Mouse (Mus musculus) liver, embryonic 14.5 days (tissue): Measurements from ENCODE around the gene Gnat2. TPM values are rescaled to one million over a fixed set of nuclear protein-coding genes. Genes with fewer than 3 reads are reported as not detected.

ENCODE experiments used
- ATAC-seq: fragments of 200-750 bp; cut with Nextera tagmentation; 2 replicates; pipeline ENCODE4 v1.8.0; 2017; ENCODE audit warnings: moderate number of reproducible peaks, mild to moderate bottlenecking, moderate library complexity; ENCODE audit not compliant: insufficient read depth
- DNase-seq, 3 experiments: peaks; one replicate each; pipeline ENCODE4 v3.0.0-alpha.2; 2012 to 2013; ENCODE audit warnings: low read depth in 3 of 3, low spot score in 3 of 3
- H3K27ac ChIP-seq: fragments of 300-500 bp; sonication (generic); 2 replicates; pipeline ENCODE4 v1.5.1; 2014; ENCODE audit warnings: moderate library complexity, mild to moderate bottlenecking, control low read depth, inconsistent platforms
- H3K27me3 ChIP-seq: fragments of 300-500 bp; sonication (generic); 2 replicates; pipeline ENCODE4 v1.6.1; 2014; ENCODE audit warnings: mild to moderate bottlenecking, low read length, moderate library complexity; ENCODE audit not compliant: control insufficient read depth, insufficient read depth
- H3K36me3 ChIP-seq: fragments of 300-500 bp; sonication (generic); replicated peaks from 2 replicates; pipeline ENCODE4 v1.6.1; 2014; ENCODE audit warnings: low read depth; ENCODE audit not compliant: control insufficient read depth, insufficient read depth
- H3K4me1 ChIP-seq, 2 experiments: fragments of 200-500 bp in 1 of 2; fragments of 300-500 bp in 1 of 2; sonication (generic) in 1 of 2; replicated peaks; 2 replicates each; pipeline ENCODE4 v1.6.1; 2012 to 2014; ENCODE audit warnings: antibody characterized with exemption in 1 of 2, inconsistent platforms in 1 of 2, low read length in 1 of 2; ENCODE audit not compliant: control insufficient read depth in 2 of 2, insufficient read depth in 2 of 2
- H3K4me2 ChIP-seq: fragments of 300-500 bp; sonication (generic); 2 replicates; pipeline ENCODE4 v1.6.1; 2014; ENCODE audit warnings: low read depth, mild to moderate bottlenecking, control low read depth, moderate library complexity
- H3K4me3 ChIP-seq, 2 experiments: fragments of 200-500 bp in 1 of 2; fragments of 300-500 bp in 1 of 2; sonication (generic) in 1 of 2; 2 replicates each; pipeline ENCODE4 v1.5.1; 2012 to 2014; ENCODE audit warnings: low read depth in 2 of 2, low read length in 2 of 2, mild to moderate bottlenecking in 2 of 2, control low read depth in 1 of 2, inconsistent platforms in 1 of 2, moderate library complexity in 1 of 2; ENCODE audit not compliant: insufficient read depth in 1 of 2
- H3K9ac ChIP-seq: fragments of 300-500 bp; sonication (generic); replicated peaks from 2 replicates; pipeline ENCODE4 v1.6.1; 2014; ENCODE audit warnings: mild to moderate bottlenecking, control low read depth, moderate library complexity
- H3K9me3 ChIP-seq: fragments of 300-500 bp; sonication (generic); 2 replicates; pipeline ENCODE4 v1.6.1; 2016; ENCODE audit warnings: low read length, mixed read lengths; ENCODE audit not compliant: control insufficient read depth
- CTCF ChIP-seq: IDR thresholded peaks from 2 replicates; pipeline ENCODE4 v1.5.1; 2016; ENCODE audit warnings: antibody characterized with exemption, low read depth, control low read depth
- EP300 ChIP-seq: IDR thresholded peaks from 2 replicates; pipeline ENCODE4 v1.6.1; 2016; ENCODE audit warnings: antibody characterized with exemption, low read depth
- WGBS: fragments of 180-500 bp; shearing (Covaris S2); extraction: QIAGEN DNeasy Blood & Tissue Kit; methylation state at CpG from one replicate; pipeline ENCODE4 v1.1.7; 2014; ENCODE audit not compliant: insufficient replicate concordance; 5-methylcytosine and 5-hydroxymethylcytosine counted together
- polyA plus RNA-seq, 2 experiments: library from polyadenylated mRNA; depleted of rRNA in 1 of 2; stranded (reverse) in 1 of 2; unstranded in 1 of 2; fragments of >200 nt; fragmentation: Nextera tagmentation in 1 of 2; extraction: Ambion mirVana in 1 of 2; gene quantifications; 2 replicates each; pipeline versions ENCODE4 v1.2.1 to v1.2.3; 2012 to 2014

Gnat2 gene
- polyA plus RNA-seq, 2 experiments, result 1.4 to 2.5 TPM

DNA sequence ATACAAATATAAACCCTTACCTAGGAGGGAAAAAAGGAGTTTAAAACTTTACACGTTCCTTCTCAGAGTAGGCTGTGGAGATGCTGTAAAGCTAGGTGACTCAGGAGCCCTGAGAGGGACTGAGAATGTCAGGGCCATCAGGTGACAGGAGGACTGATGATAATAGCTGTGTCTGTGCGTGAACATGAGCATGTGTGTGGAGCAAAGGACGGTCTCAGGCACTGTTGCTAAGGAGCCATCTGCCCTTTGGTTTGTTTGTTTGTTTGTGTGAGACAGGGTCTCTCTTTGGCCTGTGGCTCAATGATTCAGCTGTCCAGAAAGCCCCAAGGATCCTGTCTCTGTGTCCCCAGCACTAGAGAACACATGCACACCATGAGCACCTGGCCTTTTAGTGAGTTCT lies 28.5 kb downstream of the Gnat2 start:
- no peaks in the 10 kb centered on the region for H3K27me3 ChIP-seq
- H3K27ac ChIP-seq, result no peak overlapping the region
- TF ChIP-seq CTCF (no peak), EP300 (no peak)
- ATAC-seq (no peak), DNase-seq (no peak)
- no peaks in the 10 kb centered on the region for H3K9me3 ChIP-seq
- H3K4me3 ChIP-seq, result no peak overlapping the region
- peaks cover 3 to 7% of the 10 kb centered on the region in 2 experiments for H3K4me1 ChIP-seq
- H3K9ac ChIP-seq, result no peak overlapping the region
- 79% methylated on average over 3 of the region's 3 CpGs for WGBS
- H3K4me2 ChIP-seq, result no peak overlapping the region
- H3K36me3 ChIP-seq, result peaks cover 49% of the 10 kb centered on the region

DNA sequence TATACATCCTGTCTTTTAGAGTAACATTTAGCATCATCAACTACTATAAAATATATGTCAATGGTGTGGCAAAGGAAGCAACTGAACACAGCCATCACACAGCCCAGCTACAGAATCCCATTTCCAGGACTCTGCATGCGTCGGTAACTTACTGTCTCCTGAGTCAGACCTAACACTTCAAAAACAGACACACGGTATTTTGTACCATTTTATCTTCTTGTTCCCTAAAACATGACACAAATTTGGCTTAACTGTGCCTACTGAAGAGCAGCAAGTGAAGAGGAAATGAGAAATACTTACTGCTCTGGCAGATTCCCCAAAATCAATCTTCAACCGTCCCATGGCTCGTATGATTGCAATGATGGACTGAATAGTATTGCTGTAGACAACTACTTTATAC lies 30.7 kb downstream of the Gnat2 start:
- H3K9me3 ChIP-seq, result no peaks in the 10 kb centered on the region
- WGBS, result 85% methylated on average over 5 of the region's 5 CpGs
- H3K9ac ChIP-seq, result no peak overlapping the region
- H3K4me2 ChIP-seq, result no peak overlapping the region
- DNase-seq (no peak), ATAC-seq (no peak)
- no peaks in the 10 kb centered on the region for H3K27me3 ChIP-seq
- no peak for TF ChIP-seq EP300
- no peak for TF ChIP-seq CTCF
- H3K36me3 ChIP-seq, result peaks cover 32% of the 10 kb centered on the region
- no peak overlapping the region for H3K4me3 ChIP-seq
- peaks cover 15 to 17% of the 10 kb centered on the region in 2 experiments for H3K4me1 ChIP-seq
- no peak overlapping the region for H3K27ac ChIP-seq

DNA sequence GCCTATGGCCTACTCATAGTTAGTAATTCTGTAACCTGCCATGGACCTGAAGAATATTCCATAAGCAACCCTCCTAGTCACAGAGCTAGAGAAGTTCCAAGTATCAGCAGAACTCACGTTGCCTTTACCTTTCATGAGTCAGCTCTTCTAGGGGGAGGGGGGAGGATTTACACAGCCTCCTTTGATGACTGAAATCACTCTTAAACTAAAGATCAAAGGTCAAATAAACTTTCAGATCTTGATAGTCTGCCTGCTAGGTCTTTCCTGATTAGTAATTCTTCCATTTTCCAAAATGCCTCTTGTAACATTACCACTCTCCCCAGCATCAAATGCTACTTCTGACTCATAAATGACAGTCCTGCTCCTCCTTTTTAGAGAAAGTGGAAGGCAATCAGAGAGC lies 31.5 kb downstream of the Gnat2 start:
- H3K4me3 ChIP-seq, result no peak overlapping the region
- H3K4me2 ChIP-seq, result no peak overlapping the region
- peaks cover 24 to 26% of the 10 kb centered on the region in 2 experiments for H3K4me1 ChIP-seq
- no peak for TF ChIP-seq EP300
- TF ChIP-seq CTCF, result no peak
- WGBS, result 35% methylated on average over 1 of the region's 1 CpGs
- no peaks in the 10 kb centered on the region for H3K9me3 ChIP-seq
- no peak for ATAC-seq
- DNase-seq, result no peak
- no peak overlapping the region for H3K27ac ChIP-seq
- peaks cover 26% of the 10 kb centered on the region for H3K36me3 ChIP-seq
- no peaks in the 10 kb centered on the region for H3K27me3 ChIP-seq
- H3K9ac ChIP-seq, result no peak overlapping the region

DNA sequence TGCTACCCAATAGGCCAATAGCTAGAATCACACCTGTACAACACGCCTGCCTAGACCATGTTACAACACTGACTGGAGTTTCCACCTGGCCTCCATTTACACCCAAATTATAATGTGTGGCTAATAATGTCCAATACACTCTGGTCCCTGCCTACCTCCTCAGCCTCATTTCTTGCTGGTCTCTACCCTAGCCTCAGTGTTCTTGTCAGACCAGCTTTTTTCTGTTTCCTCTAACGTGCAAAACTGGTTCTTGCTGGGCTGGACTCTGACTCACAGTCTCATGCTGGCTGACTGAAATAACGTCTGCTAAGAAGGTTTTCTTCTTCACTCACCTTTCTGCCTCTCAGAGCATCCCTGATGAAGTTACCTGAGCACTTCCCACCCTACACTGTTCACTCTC lies 33.7 kb downstream of the Gnat2 start:
- Histone ChIP-seq H3K9me3 (no peaks in the 10 kb centered on the region), H3K4me1 (peaks cover 44% of the 10 kb centered on the region in 2 experiments), H3K4me3 (no peak overlapping the region), H3K9ac (no peak overlapping the region), H3K27me3 (no peaks in the 10 kb centered on the region), H3K27ac (no peak overlapping the region), H3K4me2 (no peak overlapping the region), H3K36me3 (peaks cover 17% of the 10 kb centered on the region)
- TF ChIP-seq EP300 (no peak), CTCF (no peak)
- no peak for DNase-seq
- ATAC-seq, result no peak
- WGBS, result 77% methylated on average over 3 of the region's 3 CpGs

DNA sequence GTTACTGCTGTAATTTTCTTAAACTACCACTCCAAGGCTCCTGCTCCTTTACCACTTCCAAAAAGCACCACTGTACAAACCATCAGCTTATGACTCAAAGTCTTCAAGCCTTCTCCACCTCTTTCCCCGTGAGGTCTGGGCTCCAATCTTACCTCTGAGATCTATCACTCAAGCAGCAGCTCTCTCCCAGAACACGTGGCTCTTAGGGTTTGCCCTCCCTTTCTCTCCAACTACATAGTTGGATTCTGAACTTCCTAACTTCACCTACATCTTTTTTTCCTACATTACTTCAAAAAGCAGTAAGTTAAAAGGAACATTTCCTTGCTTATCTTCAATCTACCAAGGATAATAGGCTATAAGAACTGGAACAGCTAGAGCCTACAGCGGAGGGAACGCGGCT lies 35.9 kb downstream of the Gnat2 start:
- Histone ChIP-seq H3K36me3 (peaks cover 1% of the 10 kb centered on the region; the same call in 1 of the 2 replicates), H3K27ac (peak overlapping the region; percentile 77; the same call in 1 of the 2 replicates), H3K27me3 (no peaks in the 10 kb centered on the region), H3K4me1 (peaks cover 55 to 59% of the 10 kb centered on the region in 2 experiments), H3K9ac (peak overlapping the region; percentile 57; the same call in 1 of the 2 replicates), H3K9me3 (no peaks in the 10 kb centered on the region), H3K4me2 (peak overlapping the region; percentile 59; the same call in 1 of the 2 replicates), H3K4me3 (no peak overlapping the region)
- 59% methylated on average over 5 of the region's 5 CpGs for WGBS
- no peak for TF ChIP-seq EP300
- no peak for TF ChIP-seq CTCF
- no peak for ATAC-seq
- no peak for DNase-seq
